In the genomic region with DNA sequence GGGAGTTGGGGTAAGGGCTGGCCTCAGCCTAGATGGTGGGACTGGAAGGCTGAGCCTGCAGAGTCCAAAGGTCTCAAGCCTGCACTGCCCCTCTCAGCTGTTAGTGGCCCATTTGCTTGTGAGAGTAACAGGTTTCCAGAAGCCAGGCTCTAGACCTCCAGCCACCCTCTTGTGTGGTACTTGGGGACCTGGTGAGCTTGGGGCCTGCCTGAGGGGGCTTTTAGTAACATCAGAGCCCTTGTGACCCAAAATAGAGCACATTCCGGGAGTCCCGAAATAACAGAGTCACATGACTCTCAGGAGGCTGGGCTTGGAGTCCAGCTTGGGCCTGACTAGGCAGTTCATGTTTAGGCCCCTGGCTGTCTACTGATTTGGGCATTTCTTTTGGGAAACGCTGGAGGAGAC, we compare ENCODE assay signal across 8 mouse cellular contexts. TPM values are rescaled to one million over a fixed set of nuclear protein-coding genes. Genes with fewer than 3 reads are reported as not detected.
A peak's percentile ranks its signal among the peaks of the same experiment; 100 is the strongest.
DNase-seq lines count a peak whose midpoint lies in the region; ATAC-seq and TF ChIP-seq lines count a peak whose summit lies in the region.

No protein-coding gene starts in this region.

- peak overlapping the region; percentile 76 for H3K4me2 ChIP-seq in embryonic facial prominence, embryonic 15.5 days (replicated peaks)
- H3K4me2 ChIP-seq in intestine, embryonic 15.5 days (replicated peaks): peak overlapping the region; percentile 77
- peak overlapping the region; percentile 80 for H3K4me2 ChIP-seq in liver, postnatal 0 days (ENCODE audit: low read depth, low read length)

- peak overlapping the region; percentile 94 for H3K9ac ChIP-seq in embryonic facial prominence, embryonic 15.5 days
- H3K9ac ChIP-seq in intestine, embryonic 15.5 days: peak overlapping the region; percentile 36
- peak overlapping the region; percentile 89 for H3K9ac ChIP-seq in liver, postnatal 0 days (replicated peaks)

- TF ChIP-seq EP300 in liver, postnatal 0 days (IDR thresholded peaks at IDR 0.05; ENCODE audit: low read depth): no peak

- no peaks in the 10 kb centered on the region for H3K9me3 ChIP-seq in embryonic facial prominence, embryonic 15.5 days (replicated peaks)
- no peaks in the 10 kb centered on the region for H3K9me3 ChIP-seq in intestine, embryonic 15.5 days
- no peaks in the 10 kb centered on the region for H3K9me3 ChIP-seq in liver, postnatal 0 days (ENCODE audit: low read length)

- no peaks in the 10 kb centered on the region for H3K36me3 ChIP-seq in embryonic facial prominence, embryonic 15.5 days
- H3K36me3 ChIP-seq in intestine, embryonic 15.5 days: no peaks in the 10 kb centered on the region
- no peaks in the 10 kb centered on the region for H3K36me3 ChIP-seq in liver, postnatal 0 days (replicated peaks; ENCODE audit: insufficient read depth, low read length)

- WGBS in embryonic facial prominence, embryonic 15.5 days: 3% methylated on average over 3 of the region's 3 CpGs
- WGBS in intestine, embryonic 15.5 days: 7% methylated on average over 3 of the region's 3 CpGs
- WGBS in liver, postnatal 0 days (ENCODE audit: insufficient replicate concordance): 37% methylated on average over 3 of the region's 3 CpGs

- ATAC-seq in embryonic facial prominence, embryonic 15.5 days (ENCODE audit: insufficient number of reproducible peaks, low FRiP score, low TSS enrichment, low read depth): no peak
- ATAC-seq in intestine, embryonic 15.5 days: peak; percentile 25; the same call in 1 of the 2 replicates
- ATAC-seq in liver, postnatal 0 days: peak; percentile 49
- no peak for ATAC-seq in frontal cortex, adult (ENCODE audit: low TSS enrichment)

- TF ChIP-seq CTCF in liver, postnatal 0 days (IDR thresholded peaks at IDR 0.05; ENCODE audit: low read depth): no peak

- peak overlapping the region; percentile 99 for H3K27ac ChIP-seq in embryonic facial prominence, embryonic 15.5 days (replicated peaks)
- H3K27ac ChIP-seq in intestine, embryonic 15.5 days: peak overlapping the region; percentile 38
- peak overlapping the region; percentile 99 for H3K27ac ChIP-seq in liver, postnatal 0 days (ENCODE audit: low read depth)

- H3K4me3 ChIP-seq in embryonic facial prominence, embryonic 15.5 days (replicated peaks): peak overlapping the region; percentile 88
- H3K4me3 ChIP-seq in intestine, embryonic 15.5 days (replicated peaks): peak overlapping the region; percentile 16
- H3K4me3 ChIP-seq in liver, postnatal 0 days (ENCODE audit: low read depth, low read length): peak overlapping the region; percentile 91

- H3K27me3 ChIP-seq in embryonic facial prominence, embryonic 15.5 days: no peaks in the 10 kb centered on the region
- no peaks in the 10 kb centered on the region for H3K27me3 ChIP-seq in intestine, embryonic 15.5 days (replicated peaks)
- H3K27me3 ChIP-seq in liver, postnatal 0 days (ENCODE audit: insufficient read depth, low read length): no peaks in the 10 kb centered on the region

- H3K4me1 ChIP-seq in embryonic facial prominence, embryonic 15.5 days: peaks cover 80% of the 10 kb centered on the region
- peaks cover 81% of the 10 kb centered on the region for H3K4me1 ChIP-seq in intestine, embryonic 15.5 days (replicated peaks)
- H3K4me1 ChIP-seq in liver, postnatal 0 days (ENCODE audit: insufficient read depth): peaks cover 53% of the 10 kb centered on the region

- DNase-seq in embryo, embryonic 11 days: peak; percentile 29
- DNase-seq in embryo, embryonic 9.5 days (ENCODE audit: extremely low spot score): no peak
- DNase-seq in liver, postnatal 0 days: peak; percentile 43
- DNase-seq in MN1 (ENCODE audit: low spot score): no peak
- DNase-seq in cerebellum, adult 18-20 months: no peak

RNA-seq across cellular contexts. Expression of a gene that starts 3.4 kb away (rescaled TPM):
- 18.7 and 22.4 TPM in 2 replicates for polyA plus RNA-seq in embryonic facial prominence, embryonic 15.5 days (2015; fragmentation: Nextera tagmentation; extraction: Ambion mirVana)
- 11.7 and 12.5 TPM in 2 replicates for polyA plus RNA-seq in intestine, embryonic 15.5 days (2015; fragmentation: Nextera tagmentation; extraction: Ambion mirVana)
- polyA plus RNA-seq in liver, postnatal 0 days (2015; fragmentation: Nextera tagmentation; extraction: Ambion mirVana): 13.3 and 13.9 TPM in 2 replicates

Comparison
In these comparisons a context has a peak if more than half of its experiments do, and no peak if none do; other contexts are left out.
1. DNase-seq: peak in embryo, embryonic 11 days (single experiment) and liver, postnatal 0 days (single experiment); none in embryo, embryonic 9.5 days (single experiment), MN1 (single experiment) and cerebellum, adult 18-20 months (0 of 2).
2. ATAC-seq: peak in intestine, embryonic 15.5 days (single experiment) and liver, postnatal 0 days (single experiment); none in embryonic facial prominence, embryonic 15.5 days (single experiment) and frontal cortex, adult (single experiment).
3. H3K27ac ChIP-seq: peak in every context shown above with its lines; median percentile 99 in embryonic facial prominence, embryonic 15.5 days; 99 in liver, postnatal 0 days; 38 in intestine, embryonic 15.5 days.
4. H3K4me3 ChIP-seq: peak in every context shown above with its lines; median percentile 91 in liver, postnatal 0 days; 88 in embryonic facial prominence, embryonic 15.5 days; 16 in intestine, embryonic 15.5 days.
5. H3K9ac ChIP-seq: peak in every context shown above with its lines; median percentile 94 in embryonic facial prominence, embryonic 15.5 days; 89 in liver, postnatal 0 days; 36 in intestine, embryonic 15.5 days.
6. Peak in every context shown above with its lines, with median percentiles within 50 percentile points of each other: H3K4me2 ChIP-seq.